Mouse (Mus musculus): Measurements from ENCODE around the gene Nrbf2. TPM values are rescaled to one million over a fixed set of nuclear protein-coding genes. Genes with fewer than 3 reads are reported as not detected.

Gene Nrbf2
- polyA plus RNA-seq, 1 experiment from 2014 or later, result 12.2 TPM

Other genes with a start within 250 kb of the Nrbf2 start
- gene Jmjd1c, start 189.2 kb downstream of the Nrbf2 start, polyA plus RNA-seq (2015; fragmentation: Nextera tagmentation; extraction: Ambion mirVana), result 9.8 and 10.9 TPM in 2 replicates
- 9.0 and 10.0 TPM in 2 replicates for gene Reep3, start 188.4 kb downstream of the Nrbf2 start, polyA plus RNA-seq (2015; fragmentation: Nextera tagmentation; extraction: Ambion mirVana)

Data from liver, embryonic 16.5 days (tissue).